Mouse (Mus musculus): Measurements from ENCODE around the gene Ssc4d. TPM values are rescaled to one million over a fixed set of nuclear protein-coding genes. Genes with fewer than 3 reads are reported as not detected.

The Ssc4d gene
- polyA plus RNA-seq, 1 experiment from 2014 or later, result 2.7 TPM

DNA sequence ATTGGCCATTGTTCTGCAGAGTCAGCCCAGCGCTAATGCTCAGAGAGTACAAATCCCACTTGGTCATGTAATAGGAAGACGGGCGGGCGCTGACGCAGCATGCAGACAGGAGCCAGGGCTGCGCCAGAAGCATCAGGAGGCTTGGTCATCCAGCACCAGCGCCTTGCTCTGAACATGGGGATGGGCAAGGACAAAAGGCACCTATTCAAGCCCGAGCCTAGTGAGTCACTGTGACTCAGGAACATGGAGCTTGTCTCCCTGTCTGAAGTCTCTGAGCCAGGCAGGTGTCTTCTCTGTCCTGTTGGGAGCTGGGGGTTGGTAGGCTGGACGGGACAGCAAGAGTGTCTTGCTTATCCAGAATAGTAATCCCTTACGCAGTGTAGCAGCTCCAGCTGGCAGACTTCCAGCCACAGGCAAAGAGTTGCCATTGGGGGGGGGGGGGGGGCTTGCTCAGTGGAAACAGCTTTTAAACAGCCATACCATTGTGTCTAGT, 28.4 kb downstream of the Ssc4d start:
- DNase-seq (ENCODE audit: low spot score), result no peak

DNA sequence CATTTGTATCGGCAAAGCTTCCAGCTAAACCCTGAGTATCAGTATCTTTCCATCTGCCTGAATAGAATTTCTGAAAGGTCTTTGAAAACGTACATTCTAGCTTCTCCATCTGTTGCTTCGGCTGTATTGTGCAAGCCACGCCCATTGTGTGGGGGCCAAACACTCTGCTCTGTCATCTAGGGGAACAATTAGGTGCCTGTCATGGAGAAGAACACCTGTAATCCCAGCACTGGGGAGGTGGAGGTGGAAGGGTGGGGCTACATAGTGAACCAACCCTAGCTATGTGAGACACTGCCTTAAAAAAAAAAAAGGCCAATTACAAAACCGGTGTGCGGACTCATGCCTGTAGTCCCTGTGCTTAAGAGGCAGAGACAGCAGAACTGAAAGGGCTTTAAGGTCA, 31.6 kb downstream of the Ssc4d start:
- no peak for DNase-seq (ENCODE audit: low spot score)

GRCm38 (mm10) chr5:135940587-135940986, 33.7 kb downstream of the Ssc4d start:
- no peak for DNase-seq (ENCODE audit: low spot score)

DNA sequence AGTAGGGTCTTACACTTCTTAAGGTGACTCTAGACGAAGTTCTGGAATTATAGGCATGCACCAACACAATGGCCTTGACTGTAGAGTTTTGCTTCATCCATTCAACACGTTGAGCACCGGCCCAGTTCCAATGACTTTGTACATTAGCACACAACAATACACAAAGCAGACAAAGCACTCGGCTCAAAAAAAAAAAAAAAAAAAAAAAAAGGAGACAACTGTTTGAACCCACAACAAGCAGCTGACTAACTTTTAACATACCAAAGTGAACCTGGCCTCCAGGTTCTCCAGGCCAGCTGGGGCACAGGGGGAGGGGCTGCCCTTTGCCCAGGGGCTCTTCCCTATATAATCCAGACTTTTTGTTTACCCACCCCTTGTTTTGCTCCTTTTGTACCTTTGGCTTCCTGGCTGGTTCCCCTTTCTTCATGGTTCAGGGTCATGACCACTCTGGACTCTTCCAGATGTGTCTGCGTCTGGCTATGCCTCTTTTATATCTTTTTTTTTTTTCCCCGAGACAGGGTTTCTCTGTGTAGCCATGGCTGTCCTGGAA, 38.6 kb downstream of the Ssc4d start:
- DNase-seq (ENCODE audit: low spot score), result no peak

DNA sequence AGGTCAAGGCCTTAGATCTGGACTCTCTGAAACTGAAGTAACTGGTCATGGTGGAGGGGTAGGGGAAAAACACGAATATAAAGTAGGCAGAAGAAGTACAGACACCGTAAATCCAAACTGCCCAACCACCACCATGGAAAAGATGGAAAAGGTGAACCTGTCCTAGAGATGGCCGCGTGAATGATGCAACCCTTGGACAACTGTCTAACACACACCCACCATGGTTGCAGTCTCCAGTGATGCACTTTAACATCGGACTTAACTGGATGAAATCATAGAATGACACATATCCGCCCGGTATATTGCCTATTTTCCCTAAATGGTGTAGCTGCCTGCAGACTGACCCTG, 39.2 kb downstream of the Ssc4d start:
- DNase-seq (ENCODE audit: low spot score), result no peak

DNA sequence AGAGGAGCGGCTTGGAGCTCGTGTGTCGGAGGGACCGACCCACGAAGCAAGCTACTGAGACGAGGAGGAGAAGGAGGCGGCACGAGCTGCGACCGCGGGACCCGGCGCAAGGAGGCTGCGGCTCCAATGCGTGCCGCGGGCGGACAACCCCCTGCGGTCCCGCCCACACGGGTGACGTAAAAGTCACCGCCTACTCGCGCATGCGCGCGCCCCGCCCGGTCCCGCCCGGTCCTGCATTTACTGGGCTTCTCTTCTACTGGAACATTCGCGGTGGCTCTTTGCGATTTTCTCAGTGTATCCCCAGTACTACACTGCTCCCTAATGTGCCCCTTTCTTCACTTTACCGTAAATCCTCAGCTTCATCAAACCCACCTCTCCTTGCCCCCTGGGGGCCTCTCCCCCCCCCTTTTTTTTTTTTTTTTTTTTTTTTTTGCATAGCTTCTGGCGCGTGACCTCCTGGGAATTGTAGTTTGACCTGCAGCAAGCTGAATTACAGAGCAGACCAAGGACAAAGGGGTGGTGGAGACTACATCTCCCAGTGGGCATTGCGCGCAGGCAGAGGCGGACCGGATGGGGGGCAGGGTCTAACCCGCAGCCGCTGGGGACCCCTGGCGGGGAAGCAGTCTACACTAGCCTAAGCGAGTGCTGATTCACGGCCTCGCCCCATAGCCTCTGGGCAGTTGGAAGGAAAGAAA, 39.7 kb downstream of the Ssc4d start, which contains the start of gene Ywhag:
Gene Ywhag, minus strand, starts transcription at position 136 of the 695 bp plus-strand sequence.
- peak; percentile 96 for DNase-seq (ENCODE audit: low spot score)

DNA sequence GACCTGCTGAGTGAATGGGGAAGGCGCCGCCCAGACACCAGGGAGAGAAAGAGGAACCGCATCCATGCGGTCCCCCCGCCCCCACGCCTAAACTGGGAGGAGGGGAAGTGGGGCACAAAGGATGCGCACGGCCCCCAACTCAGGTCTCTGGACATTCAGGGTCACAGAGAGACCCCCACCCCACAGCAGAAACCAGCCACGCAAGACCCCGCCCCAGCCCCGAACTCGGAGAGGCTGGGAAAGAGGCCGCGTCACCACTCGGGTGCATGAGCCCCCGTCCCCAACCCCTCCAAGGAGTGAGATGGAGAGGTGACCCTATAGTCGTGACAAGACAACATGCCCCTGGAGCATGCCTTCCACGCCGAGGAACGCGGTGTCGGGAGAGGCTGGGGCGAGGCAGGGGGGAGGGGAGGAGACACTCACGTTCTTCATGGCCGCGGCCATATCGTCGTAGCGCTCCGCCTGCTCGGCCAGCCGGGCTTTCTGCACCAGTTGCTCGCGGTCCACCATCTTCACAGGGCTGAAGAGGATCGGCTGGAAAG, 40.4 kb downstream of the Ssc4d start:
- DNase-seq (ENCODE audit: low spot score), result no peak

DNA sequence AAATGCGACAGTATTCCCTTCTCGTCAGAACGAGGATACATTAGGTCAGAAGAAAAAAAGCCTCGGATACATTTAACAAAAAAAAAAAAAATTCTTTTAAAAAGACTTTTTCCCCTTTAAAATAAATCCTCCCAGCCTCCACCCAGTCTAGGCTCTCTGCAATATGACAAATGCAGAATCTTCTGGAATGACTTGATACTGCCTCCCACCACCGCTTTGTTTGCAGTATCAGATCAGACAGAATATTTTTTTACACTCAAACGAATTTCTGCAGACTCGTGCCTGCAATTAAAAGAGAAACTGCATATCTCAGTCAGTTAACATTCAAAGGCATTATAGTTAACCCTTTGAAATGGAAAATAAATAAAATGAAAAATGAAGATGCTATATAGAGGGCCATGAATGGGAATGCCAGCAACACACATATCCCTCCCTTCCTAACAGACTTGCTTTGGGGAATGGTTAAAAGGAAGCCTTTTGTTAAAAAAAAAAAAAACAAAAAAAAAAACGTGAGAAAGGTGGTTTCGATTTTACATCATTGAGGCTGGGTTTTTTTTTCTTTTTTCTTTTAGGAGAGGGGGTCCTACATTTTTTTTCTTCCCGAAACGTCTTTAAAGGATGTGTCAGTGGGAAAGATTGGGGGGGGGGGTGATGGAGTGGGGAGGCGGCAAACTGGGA, 41.0 kb downstream of the Ssc4d start:
- no peak for DNase-seq (ENCODE audit: low spot score)

- DNase-seq (ENCODE audit: low spot score), result no peak
Observed at GRCm38 (mm10) chr5:135932359-135932758, 42.0 kb downstream of the Ssc4d start.

GRCm38 (mm10) chr5:135931526-135931925, 42.8 kb downstream of the Ssc4d start:
- no peak for DNase-seq (ENCODE audit: low spot score)

GRCm38 (mm10) chr5:135929685-135930424, 44.5 kb downstream of the Ssc4d start:
- no peak for DNase-seq (ENCODE audit: low spot score)

- DNase-seq (ENCODE audit: low spot score), result no peak
Observed at GRCm38 (mm10) chr5:135923901-135924300, 50.4 kb downstream of the Ssc4d start.

GRCm38 (mm10) chr5:135919902-135920301, 54.4 kb downstream of the Ssc4d start:
- DNase-seq (ENCODE audit: low spot score), result no peak

GRCm38 (mm10) chr5:135918593-135918992, 55.7 kb downstream of the Ssc4d start:
- DNase-seq (ENCODE audit: low spot score), result no peak

GRCm38 (mm10) chr5:135918059-135918437, 56.3 kb downstream of the Ssc4d start:
- no peak for DNase-seq (ENCODE audit: low spot score)

- DNase-seq (ENCODE audit: low spot score), result no peak
Observed at GRCm38 (mm10) chr5:135917327-135918058, 56.8 kb downstream of the Ssc4d start.

- no peak for DNase-seq (ENCODE audit: low spot score)
Observed at GRCm38 (mm10) chr5:135916601-135917000, 57.7 kb downstream of the Ssc4d start.

DNA sequence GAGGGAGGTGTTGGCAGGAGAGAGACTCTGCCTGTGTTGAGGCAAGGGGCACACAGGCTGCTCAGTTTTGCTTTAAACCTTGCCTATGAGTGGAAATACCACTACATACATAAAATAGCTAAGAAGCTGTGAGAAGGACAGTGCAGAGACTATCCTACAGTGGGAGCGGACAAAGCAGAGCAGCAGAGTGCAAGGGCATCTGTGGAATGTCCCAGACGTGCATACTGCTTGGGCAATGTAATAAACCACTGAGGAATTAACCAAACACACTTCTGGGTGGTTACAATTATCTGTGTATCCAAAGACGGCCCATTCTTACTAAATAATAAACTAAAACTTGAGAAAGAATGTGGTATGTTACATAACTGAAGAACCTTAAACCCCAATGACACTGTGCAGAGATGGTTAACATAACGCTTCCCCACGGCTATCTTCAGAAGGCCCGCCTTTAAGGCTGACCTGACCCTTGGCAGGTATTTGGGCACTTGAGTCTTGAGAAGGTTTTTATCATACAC, 58.2 kb downstream of the Ssc4d start:
- no peak for DNase-seq (ENCODE audit: low spot score)

DNA sequence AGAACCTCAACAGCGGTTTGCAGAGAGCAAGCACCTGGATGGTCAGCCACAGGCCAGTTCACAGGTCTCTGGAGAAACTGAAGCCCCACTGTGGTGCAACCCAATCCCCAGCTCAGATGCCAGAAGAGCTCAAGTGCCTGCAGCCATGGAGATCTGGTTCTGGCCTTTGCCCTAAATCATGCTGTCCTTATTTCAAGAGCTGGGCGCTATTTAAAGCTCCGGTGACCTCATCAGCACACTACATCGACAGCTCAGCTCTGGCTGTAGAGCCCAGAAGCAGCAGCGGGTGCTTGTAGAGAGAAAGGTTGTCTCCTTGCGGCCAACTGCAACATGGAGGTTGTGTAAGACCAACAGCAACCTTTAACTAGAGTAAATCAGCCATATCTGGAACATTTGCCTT, 60.2 kb downstream of the Ssc4d start:
- no peak for DNase-seq (ENCODE audit: low spot score)

- DNase-seq (ENCODE audit: low spot score), result peak; percentile 21
Observed at GRCm38 (mm10) chr5:135913201-135913600, 61.1 kb downstream of the Ssc4d start.
